In genomic region chr17:31637866-31638570, GRCm38 (mm10) we compare ENCODE assay signal across 8 mouse cellular contexts. TPM values are rescaled to one million over a fixed set of nuclear protein-coding genes. Genes with fewer than 3 reads are reported as not detected.
A peak's percentile ranks its signal among the peaks of the same experiment; 100 is the strongest.
DNase-seq lines count a peak whose midpoint lies in the region; ATAC-seq and TF ChIP-seq lines count a peak whose summit lies in the region.

No protein-coding gene starts in this region.

- H3K27ac ChIP-seq in hindbrain, postnatal 0 days = peak overlapping the region; percentile 81
- H3K27ac ChIP-seq in limb, embryonic 12.5 days = no peak overlapping the region

- TF ChIP-seq CTCF in hindbrain, postnatal 0 days (IDR thresholded peaks at IDR 0.05; ENCODE audit: low read depth) = no peak

- DNase-seq in cerebellum, postnatal 10 days = peak; percentile 74 to 85
- DNase-seq in cerebellum, adult 9-11 months = no peak
- DNase-seq in urinary bladder, postnatal 14 days (ENCODE audit: low spot score) = peak; percentile 23
- no peak for DNase-seq in urinary bladder, postnatal 4 days (ENCODE audit: low spot score in 2 of 2)
- peak; percentile 82 for DNase-seq in hindbrain, postnatal 0 days (ENCODE audit: low spot score)
- DNase-seq in right cerebral cortex, postnatal 36 days (ENCODE audit: low spot score in 2 of 2) = peak; percentile 51 to 59

- H3K36me3 ChIP-seq in hindbrain, postnatal 0 days (ENCODE audit: insufficient read depth, low read length) = no peaks in the 10 kb centered on the region
- H3K36me3 ChIP-seq in limb, embryonic 12.5 days = no peaks in the 10 kb centered on the region

- peak; percentile 59 for ATAC-seq in hindbrain, postnatal 0 days
- no peak for ATAC-seq in limb, embryonic 12.5 days (ENCODE audit: insufficient number of reproducible peaks, insufficient read depth, low FRiP score, low TSS enrichment, low read depth)
- no peak for ATAC-seq in megakaryocyte-erythroid progenitor cell, adult 5-6 weeks (replicated peaks; ENCODE audit: low FRiP score, low TSS enrichment, poor library complexity, severe bottlenecking)

- H3K4me2 ChIP-seq in hindbrain, postnatal 0 days (ENCODE audit: low read depth, low read length) = peak overlapping the region; percentile 16; the same call in 1 of the 2 replicates
- peak overlapping the region; percentile 96 for H3K4me2 ChIP-seq in limb, embryonic 12.5 days

- 0 out of 2 replicates have a peak, but pooled peaks cover 9% of the 10 kb centered on the region for H3K4me1 ChIP-seq in hindbrain, postnatal 0 days (ENCODE audit: insufficient read depth, low read length)
- H3K4me1 ChIP-seq in limb, embryonic 12.5 days (replicated peaks) = peaks cover 11% of the 10 kb centered on the region; the same call in 1 of the 2 replicates

- WGBS in hindbrain, postnatal 0 days = 29% methylated on average over 9 of the region's 9 CpGs
- 62% methylated on average over 9 of the region's 9 CpGs for WGBS in limb, embryonic 12.5 days

- no peak overlapping the region for H3K4me3 ChIP-seq in hindbrain, postnatal 0 days (ENCODE audit: low read length)
- no peak overlapping the region for H3K4me3 ChIP-seq in limb, embryonic 12.5 days (replicated peaks)

- no peaks in the 10 kb centered on the region for H3K9me3 ChIP-seq in hindbrain, postnatal 0 days (ENCODE audit: low read length)
- H3K9me3 ChIP-seq in limb, embryonic 12.5 days = no peaks in the 10 kb centered on the region

- H3K9ac ChIP-seq in hindbrain, postnatal 0 days (replicated peaks; ENCODE audit: low read length) = no peak overlapping the region
- no peak overlapping the region for H3K9ac ChIP-seq in limb, embryonic 12.5 days (replicated peaks)

- H3K27me3 ChIP-seq in hindbrain, postnatal 0 days (ENCODE audit: insufficient read depth, low read length) = no peaks in the 10 kb centered on the region
- peaks cover 41% of the 10 kb centered on the region for H3K27me3 ChIP-seq in limb, embryonic 12.5 days

RNA-seq across cellular contexts. Expression of gene Cbs, which starts 1.0 kb away (rescaled TPM):
- 31.4 and 38.8 TPM in 2 replicates for total RNA-seq in hindbrain, postnatal 0 days (2014; rRNA removed)
- polyA plus RNA-seq in hindbrain, postnatal 0 days (2015; fragmentation: Nextera tagmentation; extraction: Ambion mirVana) = 25.8 and 30.7 TPM in 2 replicates
- polyA plus RNA-seq in limb, embryonic 12.5 days (2016; fragmentation: Nextera tagmentation; extraction: Ambion mirVana) = 2.8 and 2.9 TPM in 2 replicates
- total RNA-seq in megakaryocyte-erythroid progenitor cell, adult 5-6 weeks (2014; fragmentation: Nextera tagmentation) = not detected in 2 replicates
- 2.4 TPM in 1 of 2 replicates, not detected in the other for total RNA-seq in megakaryocyte-erythroid progenitor cell, adult 5-6 weeks (2017)

RNA-seq across cellular contexts. Expression of gene U2af1, which starts 20.7 kb away (rescaled TPM):
- total RNA-seq in hindbrain, postnatal 0 days (2014; rRNA removed) = 46.2 and 54.6 TPM in 2 replicates
- polyA plus RNA-seq in hindbrain, postnatal 0 days (2015; fragmentation: Nextera tagmentation; extraction: Ambion mirVana) = 224 and 242 TPM in 2 replicates
- 411 and 432 TPM in 2 replicates for polyA plus RNA-seq in limb, embryonic 12.5 days (2016; fragmentation: Nextera tagmentation; extraction: Ambion mirVana)
- 178 and 219 TPM in 2 replicates for total RNA-seq in megakaryocyte-erythroid progenitor cell, adult 5-6 weeks (2014; fragmentation: Nextera tagmentation)
- 310 and 385 TPM in 2 replicates for total RNA-seq in megakaryocyte-erythroid progenitor cell, adult 5-6 weeks (2017)

RNA-seq across cellular contexts. Expression of gene Cryaa, which starts 39.6 kb away (rescaled TPM):
- 0.52 and 0.90 TPM in 2 replicates for total RNA-seq in hindbrain, postnatal 0 days (2014; rRNA removed)
- polyA plus RNA-seq in hindbrain, postnatal 0 days (2015; fragmentation: Nextera tagmentation; extraction: Ambion mirVana) = 1.2 TPM in 2 replicates
- polyA plus RNA-seq in limb, embryonic 12.5 days (2016; fragmentation: Nextera tagmentation; extraction: Ambion mirVana) = 0.33 TPM in 1 of 2 replicates, not detected in the other
- total RNA-seq in megakaryocyte-erythroid progenitor cell, adult 5-6 weeks (2014; fragmentation: Nextera tagmentation) = not detected in 2 replicates
- total RNA-seq in megakaryocyte-erythroid progenitor cell, adult 5-6 weeks (2017) = not detected in 2 replicates

Comparison
In these comparisons a context has a peak if more than half of its experiments do, and no peak if none do; other contexts are left out.
1. DNase-seq: peak in cerebellum, postnatal 10 days (2 of 2), urinary bladder, postnatal 14 days (single experiment), hindbrain, postnatal 0 days (single experiment) and right cerebral cortex, postnatal 36 days (2 of 2); none in cerebellum, adult 9-11 months (single experiment) and urinary bladder, postnatal 4 days (0 of 2).